Mouse (Mus musculus): Measurements from ENCODE around the gene Gm9268.

DNA sequence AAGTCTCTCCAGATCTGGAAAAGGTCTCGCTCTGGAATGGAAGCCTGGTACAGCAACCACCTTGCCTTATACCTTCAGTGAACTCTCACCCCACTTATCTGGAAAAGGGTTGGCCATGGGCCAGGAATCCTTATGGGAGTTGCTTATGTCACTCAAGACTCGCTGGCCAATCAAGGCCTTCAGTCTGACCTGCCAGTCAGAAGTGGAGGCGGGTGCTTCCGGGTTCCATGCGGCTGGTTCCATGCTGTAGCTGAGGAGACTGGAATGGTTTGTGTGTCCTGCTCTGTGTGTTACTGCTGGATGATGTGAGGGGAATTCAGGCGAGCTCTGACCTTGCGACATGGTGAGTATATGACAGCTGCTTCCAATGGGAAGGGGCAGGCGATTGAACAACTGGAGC is 59.3 kb downstream of the Gm9268 start:
- TF ChIP-seq CTCF (conservative IDR thresholded peaks at IDR 0.05; ENCODE audit: low read length) (no peak), POU5F1 (IDR thresholded peaks at IDR 0.05; ENCODE audit: borderline replicate concordance, low read length) (no peak), NANOG (IDR thresholded peaks at IDR 0.05; ENCODE audit: borderline replicate concordance, low read length) (no peak)

Data from E14TG2a.4 (cell line).